ENCODE assay signal across 20 mouse cellular contexts in genomic region chr11:49575054-49575453, GRCm38 (mm10). TPM values are rescaled to one million over a fixed set of nuclear protein-coding genes. Genes with fewer than 3 reads are reported as not detected.
DNase-seq lines count a peak whose midpoint lies in the region; ATAC-seq and TF ChIP-seq lines count a peak whose summit lies in the region.
"Not testable (repeated sequence)": the region's sequence is repeated elsewhere in the genome, so short reads cannot be mapped to it uniquely, and the experiment has no call there.
"Had no signal": no experiment of that assay in that cellular context is flagged by ENCODE, and none has a peak within 500 bp of the region (broad histone marks: within the 10 kb centered on the region; RNA-seq: fewer than 3 reads in every experiment).

No protein-coding gene starts in this region.

- H3K27ac ChIP-seq in MEL (ENCODE audit: control insufficient read depth, low read depth, low read length); kidney, postnatal 0 days: not testable (repeated sequence)

- H3K79me2 ChIP-seq in MEL (ENCODE audit: control insufficient read depth, insufficient read depth, low read length, poor library complexity), result not testable (repeated sequence)

- ATAC-seq in granulocyte monocyte progenitor cell, adult 5-6 weeks (replicated peaks; ENCODE audit: poor library complexity, severe bottlenecking), result peak; percentile 48; the same call in 1 of the 2 replicates
- not testable (repeated sequence) for ATAC-seq in kidney, postnatal 0 days (replicated peaks; ENCODE audit: low FRiP score, low read depth)

- H3K4me2 ChIP-seq in kidney, postnatal 0 days (ENCODE audit: low read length), result not testable (repeated sequence)

- TF ChIP-seq POLR2A in MEL (IDR thresholded peaks at IDR 0.05; ENCODE audit: control insufficient read depth in 1 of 2, insufficient read depth in 1 of 2, low read depth in 1 of 2, low read length in 2 of 2, poor library complexity in 1 of 2), result not testable (repeated sequence)

- H3K36me3 ChIP-seq in MEL (ENCODE audit: control insufficient read depth in 1 of 2, insufficient read depth in 2 of 2, low read length in 2 of 2); kidney, postnatal 0 days (ENCODE audit: insufficient read depth, low read length): not testable (repeated sequence)

- not testable (repeated sequence) for H3K9me3 ChIP-seq in MEL (replicated peaks; ENCODE audit: insufficient read depth, low read length); kidney, postnatal 0 days (replicated peaks; ENCODE audit: low read length)

- not testable (repeated sequence) for H3K4me3 ChIP-seq in MEL (ENCODE audit: control insufficient read depth in 1 of 2, insufficient read depth in 1 of 2, low read depth in 2 of 2, low read length in 2 of 2); kidney, postnatal 0 days (replicated peaks; ENCODE audit: low read depth, low read length)

- not testable (repeated sequence) for TF ChIP-seq EP300 in MEL (IDR thresholded peaks at IDR 0.05; ENCODE audit: low read depth in 1 of 2, low read length in 2 of 2)

- 42% methylated on average over 2 of the region's 2 CpGs for WGBS in kidney, postnatal 0 days

- DNase-seq in 416B (ENCODE audit: low read depth), result peak; percentile 31
- DNase-seq in MEL (ENCODE audit: low read depth, low spot score), result peak; percentile 57
- peak; percentile 2 for DNase-seq in adipocyte (ENCODE audit: low spot score)
- peak; percentile 38 for DNase-seq in embryo, embryonic 11 days
- peak; percentile 28 for DNase-seq in kidney, postnatal 0 days (ENCODE audit: low spot score)
- peak; percentile 9 for DNase-seq in mesoderm, embryonic 11.5 days (ENCODE audit: low read depth, low spot score)
- DNase-seq in thymus, postnatal 0 days (ENCODE audit: low spot score), result peak; percentile 8

- H3K9ac ChIP-seq in MEL (ENCODE audit: control insufficient read depth, low read depth, low read length, poor library complexity, severe bottlenecking); kidney, postnatal 0 days (ENCODE audit: low read depth, low read length): not testable (repeated sequence)

- H3K27me3 ChIP-seq in MEL (ENCODE audit: control insufficient read depth in 1 of 2, insufficient read depth in 2 of 2, low read length in 2 of 2); kidney, postnatal 0 days (ENCODE audit: insufficient read depth, low read length): not testable (repeated sequence)

- peak in 2 of 3 experiments; percentile 23 to 61; a peak in 3 of 6 replicates for TF ChIP-seq CTCF in MEL (IDR thresholded peaks at IDR 0.05 in 2 of 3, conservative IDR thresholded peaks at IDR 0.05 in 1 of 3; ENCODE audit: control insufficient read depth in 1 of 3, insufficient read depth in 1 of 3, low read depth in 2 of 3, low read length in 3 of 3, poor library complexity in 1 of 3, severe bottlenecking in 1 of 3)
- peak; percentile 44; the same call in 1 of the 2 replicates for TF ChIP-seq CTCF in kidney, postnatal 0 days (IDR thresholded peaks at IDR 0.05; ENCODE audit: low read depth)

- peak; percentile 15 for TF ChIP-seq RAD21 in MEL (IDR thresholded peaks at IDR 0.05; ENCODE audit: low read depth, low read length)

- not testable (repeated sequence) for H3K4me1 ChIP-seq in MEL (ENCODE audit: control insufficient read depth in 1 of 2, insufficient read depth in 2 of 2, low read length in 2 of 2); kidney, postnatal 0 days (replicated peaks; ENCODE audit: insufficient read depth, low read length)

TF ChIP-seq in MEL, 35 proteins besides CTCF, POLR2A, EP300 and RAD21:
- TF ChIP-seq ZNF384 (IDR thresholded peaks at IDR 0.05; ENCODE audit: low read depth, low read length), result peak; percentile 97
- TF ChIP-seq SMC3 (IDR thresholded peaks at IDR 0.05; ENCODE audit: low read depth, low read length), result peak; percentile 46

RNA-seq across cellular contexts. Expression of gene Olfr1380, which starts 18.4 kb away (rescaled TPM):
- not detected in 2 replicates for total RNA-seq in MEL (2012; rRNA removed)
- polyA plus RNA-seq in MEL (2012; ENCODE audit: insufficient read depth in 1 of 2, insufficient read length in 2 of 2, low read depth in 1 of 2, low replicate concordance in 2 of 2, missing spikeins in 1 of 2), result not detected
- not detected in 2 replicates for total RNA-seq in granulocyte monocyte progenitor cell, adult 5-6 weeks (2014; fragmentation: Nextera tagmentation)
- total RNA-seq in granulocyte monocyte progenitor cell, adult 5-6 weeks (2017), result not detected in 2 replicates
- polyA plus RNA-seq in kidney, postnatal 0 days (2015; fragmentation: Nextera tagmentation; extraction: Ambion mirVana), result not detected in 2 replicates
- polyA plus RNA-seq in thymus, postnatal 0 days (2015; fragmentation: Nextera tagmentation; extraction: Ambion mirVana), result not detected in 2 replicates
- total RNA-seq: adrenal gland, adult 2 months; gastrocnemius, postnatal 36 days; heart, postnatal 25 days; megakaryocyte-erythroid progenitor cell, adult 5-6 weeks; monocyte, adult 5-6 weeks had no signal
- polyA plus RNA-seq: adrenal gland, adult 2 months; cerebellum, adult 2 months; forebrain, embryonic 11.5 days; heart, embryonic 11.5 days; hindbrain, embryonic 15.5 days; limb, embryonic 12.5 days; liver, embryonic 14.5 days; neural tube, embryonic 13.5 days had no signal

RNA-seq across cellular contexts. Expression of gene Olfr1381, which starts 31.8 kb away (rescaled TPM):
- total RNA-seq in MEL (2012; rRNA removed), result not detected in 2 replicates
- not detected for polyA plus RNA-seq in MEL (2012; ENCODE audit: insufficient read depth in 1 of 2, insufficient read length in 2 of 2, low read depth in 1 of 2, low replicate concordance in 2 of 2, missing spikeins in 1 of 2)
- total RNA-seq in granulocyte monocyte progenitor cell, adult 5-6 weeks (2014; fragmentation: Nextera tagmentation), result not detected in 2 replicates
- total RNA-seq in granulocyte monocyte progenitor cell, adult 5-6 weeks (2017), result not detected in 2 replicates
- polyA plus RNA-seq in kidney, postnatal 0 days (2015; fragmentation: Nextera tagmentation; extraction: Ambion mirVana), result not detected in 2 replicates
- polyA plus RNA-seq in thymus, postnatal 0 days (2015; fragmentation: Nextera tagmentation; extraction: Ambion mirVana), result not detected in 2 replicates
- total RNA-seq: adrenal gland, adult 2 months; gastrocnemius, postnatal 36 days; heart, postnatal 25 days; megakaryocyte-erythroid progenitor cell, adult 5-6 weeks; monocyte, adult 5-6 weeks had no signal
- polyA plus RNA-seq: adrenal gland, adult 2 months; cerebellum, adult 2 months; forebrain, embryonic 11.5 days; heart, embryonic 11.5 days; hindbrain, embryonic 15.5 days; limb, embryonic 12.5 days; liver, embryonic 14.5 days; neural tube, embryonic 13.5 days had no signal

RNA-seq across cellular contexts. Expression of gene Flt4, which starts 34.0 kb away (rescaled TPM):
- 0.07 and 0.08 TPM in 2 replicates for total RNA-seq in MEL (2012; rRNA removed)
- under 1 TPM in 1 of 2 experiments, not detected in 1; 0.13 TPM for polyA plus RNA-seq in MEL (2012; ENCODE audit: insufficient read depth in 1 of 2, insufficient read length in 2 of 2, low read depth in 1 of 2, low replicate concordance in 2 of 2, missing spikeins in 1 of 2)
- total RNA-seq in granulocyte monocyte progenitor cell, adult 5-6 weeks (2014; fragmentation: Nextera tagmentation), result 0.32 TPM in 1 of 2 replicates, not detected in the other
- 0.10 TPM in 1 of 2 replicates, not detected in the other for total RNA-seq in granulocyte monocyte progenitor cell, adult 5-6 weeks (2017)
- 5.3 and 5.6 TPM in 2 replicates for polyA plus RNA-seq in kidney, postnatal 0 days (2015; fragmentation: Nextera tagmentation; extraction: Ambion mirVana)
- 0.31 and 0.35 TPM in 2 replicates for polyA plus RNA-seq in thymus, postnatal 0 days (2015; fragmentation: Nextera tagmentation; extraction: Ambion mirVana)
- total RNA-seq: megakaryocyte-erythroid progenitor cell, adult 5-6 weeks had no signal

RNA-seq across cellular contexts. Expression of gene Olfr1382, which starts 47.0 kb away (rescaled TPM):
- total RNA-seq in MEL (2012; rRNA removed), result not detected in 2 replicates
- under 1 TPM in 1 of 2 experiments, not detected in 1; 0.03 TPM for polyA plus RNA-seq in MEL (2012; ENCODE audit: insufficient read depth in 1 of 2, insufficient read length in 2 of 2, low read depth in 1 of 2, low replicate concordance in 2 of 2, missing spikeins in 1 of 2)
- total RNA-seq in granulocyte monocyte progenitor cell, adult 5-6 weeks (2014; fragmentation: Nextera tagmentation), result not detected in 2 replicates
- not detected in 2 replicates for total RNA-seq in granulocyte monocyte progenitor cell, adult 5-6 weeks (2017)
- polyA plus RNA-seq in kidney, postnatal 0 days (2015; fragmentation: Nextera tagmentation; extraction: Ambion mirVana), result not detected in 2 replicates
- polyA plus RNA-seq in thymus, postnatal 0 days (2015; fragmentation: Nextera tagmentation; extraction: Ambion mirVana), result not detected in 2 replicates
- total RNA-seq: adrenal gland, adult 2 months; gastrocnemius, postnatal 36 days; heart, postnatal 25 days; megakaryocyte-erythroid progenitor cell, adult 5-6 weeks had no signal
- polyA plus RNA-seq: adrenal gland, adult 2 months; cerebellum, adult 2 months; forebrain, embryonic 11.5 days; heart, embryonic 11.5 days; hindbrain, embryonic 15.5 days; limb, embryonic 12.5 days; liver, embryonic 14.5 days; neural tube, embryonic 13.5 days had no signal

RNA-seq across cellular contexts. Expression of gene Olfr1383, which starts 55.6 kb away (rescaled TPM):
- not detected in 2 replicates for total RNA-seq in MEL (2012; rRNA removed)
- polyA plus RNA-seq in MEL (2012; ENCODE audit: insufficient read depth in 1 of 2, insufficient read length in 2 of 2, low read depth in 1 of 2, low replicate concordance in 2 of 2, missing spikeins in 1 of 2), result not detected
- not detected in 2 replicates for total RNA-seq in granulocyte monocyte progenitor cell, adult 5-6 weeks (2014; fragmentation: Nextera tagmentation)
- not detected in 2 replicates for total RNA-seq in granulocyte monocyte progenitor cell, adult 5-6 weeks (2017)
- polyA plus RNA-seq in kidney, postnatal 0 days (2015; fragmentation: Nextera tagmentation; extraction: Ambion mirVana), result not detected in 2 replicates
- not detected in 2 replicates for polyA plus RNA-seq in thymus, postnatal 0 days (2015; fragmentation: Nextera tagmentation; extraction: Ambion mirVana)
- total RNA-seq: adrenal gland, adult 2 months; megakaryocyte-erythroid progenitor cell, adult 5-6 weeks; monocyte, adult 5-6 weeks had no signal
- polyA plus RNA-seq: adrenal gland, adult 2 months; cerebellum, adult 2 months; forebrain, embryonic 11.5 days; heart, embryonic 11.5 days; hindbrain, embryonic 15.5 days; limb, embryonic 12.5 days; liver, embryonic 14.5 days; neural tube, embryonic 13.5 days had no signal

Comparison
In these comparisons a context has a peak if more than half of its experiments do, and no peak if none do; other contexts are left out.
1. DNase-seq: peak in every context shown above with its lines; median percentile 57 in MEL; 38 in embryo, embryonic 11 days; 31 in 416B; 28 in kidney, postnatal 0 days; 9 in mesoderm, embryonic 11.5 days; 8 in thymus, postnatal 0 days; 2 in adipocyte.